Mouse (Mus musculus) ovary, postnatal 10 days (tissue): ENCODE results near the gene Vmn1r196.
"Not testable (repeated sequence)": the region's sequence is repeated elsewhere in the genome, so short reads cannot be mapped to it uniquely, and the experiment has no call there.

Experiments
- DNase-seq: peaks from one replicate; pipeline ENCODE4 v3.0.0; 2022; ENCODE audit warnings: low spot score

The Vmn1r196 gene

DNA sequence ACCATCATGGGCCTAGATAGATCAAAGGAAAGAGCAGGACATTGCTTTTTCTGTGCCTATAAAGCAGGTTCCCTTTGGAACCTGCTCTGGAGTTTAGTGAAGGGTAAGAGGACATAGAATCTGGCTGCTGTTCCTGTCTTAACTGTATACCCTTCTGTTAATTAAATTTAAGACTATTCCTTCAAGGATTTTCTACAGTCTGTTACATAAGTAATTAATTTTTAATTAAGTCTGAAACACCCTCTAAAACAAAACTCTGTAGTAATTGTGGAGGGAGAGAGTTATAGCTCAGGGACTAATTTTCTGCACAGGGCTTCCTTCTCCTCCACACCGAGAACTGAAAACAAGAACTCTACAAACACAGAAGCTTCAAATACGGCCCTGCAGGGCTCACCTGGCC, at the start of gene Vmn1r196:
Vmn1r196 (plus strand) TSS at position 301 of the 400 bp plus-strand sequence.
- no peak for DNase-seq

DNA sequence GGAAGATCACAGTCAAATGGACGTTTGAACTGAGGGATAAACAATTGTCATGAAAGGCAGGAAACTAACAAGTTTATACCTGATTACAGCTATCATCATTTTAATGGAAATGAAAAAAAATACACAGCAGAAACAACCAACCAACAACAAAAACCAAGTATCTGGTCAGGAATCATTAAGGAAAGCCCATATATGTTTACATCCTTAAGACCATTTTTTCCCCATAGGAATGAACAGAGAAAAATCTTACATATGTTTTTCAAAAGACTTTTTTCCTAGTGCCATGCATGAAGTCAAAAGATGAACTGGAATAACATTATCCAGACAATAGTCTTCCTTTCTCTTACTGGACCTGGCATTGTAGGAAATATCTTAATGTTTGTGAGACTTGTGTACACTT, 45.8 kb upstream of the Vmn1r196 start, which contains the start of gene Vmn1r194:
Vmn1r194 (plus strand) TSS at position 301 of the 400 bp plus-strand sequence.
- DNase-seq, result no peak

- not testable (repeated sequence) for DNase-seq
Measured at GRCm38 (mm10) chr13:22270222-22270621, 19.5 kb upstream of the Vmn1r196 start, which contains the start of gene Vmn1r195. Gene Vmn1r195, plus strand, starts transcription at chr13:22270522.

DNA sequence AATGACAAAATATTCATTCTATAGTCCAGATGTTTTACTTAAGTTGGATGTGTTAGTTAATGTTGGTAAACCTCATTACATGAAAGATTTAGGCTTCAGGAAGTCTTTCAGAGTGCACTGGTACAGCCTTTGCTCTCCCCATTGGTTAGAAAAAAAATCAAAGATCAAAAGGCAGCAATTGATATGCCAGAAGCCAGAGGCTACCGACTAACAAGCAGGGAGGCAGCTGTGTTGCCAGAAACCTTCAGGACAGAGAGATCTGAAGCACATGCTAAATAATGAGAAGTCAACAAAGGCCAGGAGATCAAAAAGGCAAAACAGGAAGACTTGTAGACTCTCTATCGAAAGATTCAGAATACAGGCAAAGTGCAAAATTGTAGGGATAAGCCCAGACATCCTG, 18.0 kb upstream of the Vmn1r196 start:
- no peak for DNase-seq

- DNase-seq, result no peak
Measured at GRCm38 (mm10) chr13:22284578-22284977, 5.1 kb upstream of the Vmn1r196 start.

DNA sequence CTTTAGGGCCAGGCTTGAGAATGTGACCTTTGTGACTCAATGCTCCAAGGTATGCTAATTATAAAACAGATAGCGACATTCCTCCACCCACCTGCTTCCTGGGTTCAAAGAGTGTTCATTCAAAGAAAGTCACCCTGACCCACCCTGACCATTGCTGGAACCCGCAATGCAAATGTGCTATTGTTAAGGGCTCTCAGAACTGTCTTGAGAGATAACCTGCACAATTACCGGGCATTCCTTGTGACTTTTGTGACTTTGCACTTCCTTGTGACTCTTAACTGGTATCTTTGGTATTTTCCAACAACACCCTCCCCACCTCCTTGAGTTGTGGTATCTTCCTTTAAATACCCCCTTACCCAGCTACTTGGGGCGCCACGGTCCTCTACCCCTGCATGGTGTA, 18.4 kb downstream of the Vmn1r196 start:
- DNase-seq, result not testable (repeated sequence)

DNA sequence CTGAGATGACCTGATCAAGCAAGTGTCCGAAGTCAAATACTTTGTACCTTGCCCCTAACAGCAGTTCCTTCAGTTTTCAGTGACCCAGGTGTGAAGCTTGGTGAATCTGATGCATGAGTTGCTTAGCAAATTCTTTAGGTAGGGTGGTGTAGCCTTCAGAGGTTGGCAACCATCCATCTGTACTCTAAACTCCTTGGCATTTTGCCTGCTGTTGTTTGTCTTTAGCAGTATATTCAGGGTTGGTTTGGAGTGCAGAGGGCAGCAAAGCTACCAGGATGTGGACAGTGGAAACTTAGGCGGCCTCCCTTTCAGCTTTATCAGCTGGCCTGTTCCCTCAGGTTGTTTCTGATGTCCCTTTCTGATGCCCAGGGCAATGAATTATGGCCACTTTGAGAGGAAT, 25.6 kb downstream of the Vmn1r196 start:
- DNase-seq, result no peak

- DNase-seq, result no peak
Measured at GRCm38 (mm10) chr13:22317366-22317765, 27.6 kb downstream of the Vmn1r196 start.

GRCm38 (mm10) chr13:22320091-22320490, 30.4 kb downstream of the Vmn1r196 start:
- no peak for DNase-seq

DNA sequence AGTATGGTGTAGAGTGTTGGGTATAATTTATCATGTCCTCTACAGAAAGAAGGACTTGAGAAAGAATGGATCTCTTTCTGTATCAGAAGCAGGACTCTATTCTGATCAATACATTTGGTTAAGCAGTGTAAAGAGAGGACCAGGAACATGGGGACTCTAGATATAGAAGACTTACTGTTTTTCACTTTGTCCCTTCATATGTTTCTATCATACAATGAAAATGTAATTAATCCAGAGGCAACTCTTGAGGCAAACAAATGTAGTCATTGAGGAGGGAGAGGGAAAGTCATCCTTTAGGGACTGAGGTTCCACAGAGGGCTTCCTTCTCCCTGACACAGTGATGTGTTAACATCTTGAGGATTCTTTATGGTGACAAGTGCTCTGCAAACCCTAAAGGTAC, 34.6 kb downstream of the Vmn1r196 start, which contains the start of gene Vmn1r197:
Vmn1r197 (plus strand) TSS at position 301 of the 400 bp plus-strand sequence.
- DNase-seq, result no peak

- no peak for DNase-seq
Measured at GRCm38 (mm10) chr13:22333269-22333668, 43.5 kb downstream of the Vmn1r196 start.

DNA sequence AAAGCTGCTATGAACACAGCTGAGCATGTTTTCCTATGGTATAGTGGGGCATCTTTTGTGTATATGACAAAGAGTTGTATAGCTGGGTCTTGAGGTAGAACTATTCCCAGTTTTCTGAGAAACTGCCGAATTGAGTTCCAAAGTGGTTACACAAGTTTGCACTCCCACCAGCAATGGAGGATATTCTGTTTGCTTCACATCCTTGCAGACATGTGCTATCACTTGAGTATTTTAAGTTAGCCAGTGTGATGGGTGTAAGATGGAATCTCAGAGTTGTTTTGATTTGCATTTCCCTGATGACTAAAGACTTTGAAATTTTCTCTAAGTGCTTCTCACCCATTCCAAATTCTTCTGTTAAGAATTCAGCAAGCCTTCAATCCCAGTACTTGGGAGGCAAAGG, 45.8 kb downstream of the Vmn1r196 start:
- no peak for DNase-seq
